In the genomic region with DNA sequence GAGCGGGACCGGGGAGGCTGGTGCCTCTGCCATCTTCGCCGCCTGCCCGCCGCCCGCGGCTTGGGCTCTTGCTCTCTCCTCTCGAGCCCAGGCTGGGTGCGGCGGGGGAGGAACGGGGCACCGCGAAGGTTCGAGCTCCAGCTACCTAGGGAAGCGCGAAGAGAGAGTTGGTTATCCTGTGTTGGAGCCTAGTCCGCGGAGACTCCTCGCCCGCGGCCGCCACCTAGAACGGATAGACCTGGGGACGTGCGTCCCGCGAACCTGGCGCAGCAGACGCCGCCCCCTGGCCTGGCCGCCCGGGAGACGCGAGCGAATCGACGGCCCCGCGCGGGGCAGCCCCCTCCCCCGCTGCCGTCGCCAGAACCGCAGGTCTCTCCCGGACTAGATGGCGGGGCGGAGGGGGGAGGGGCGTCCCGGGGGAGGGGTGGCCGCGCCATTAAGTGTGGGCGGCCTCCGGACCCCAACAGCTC, we compare ENCODE assay signal across 8 mouse cellular contexts. TPM values are rescaled to one million over a fixed set of nuclear protein-coding genes. Genes with fewer than 3 reads are reported as not detected.
DNase-seq lines count a peak whose midpoint lies in the region; ATAC-seq and TF ChIP-seq lines count a peak whose summit lies in the region.

No protein-coding gene starts in this region.

- no peaks in the 10 kb centered on the region for H3K27me3 ChIP-seq in heart, adult 2 months (ENCODE audit: control insufficient read depth, insufficient read depth, low read length)
- H3K27me3 ChIP-seq in heart, embryonic 11.5 days (ENCODE audit: control insufficient read depth, insufficient read depth, low read length) = no peaks in the 10 kb centered on the region
- no peaks in the 10 kb centered on the region for H3K27me3 ChIP-seq in kidney, postnatal 0 days (ENCODE audit: insufficient read depth, low read length)
- H3K27me3 ChIP-seq in liver, embryonic 16.5 days (ENCODE audit: control insufficient read depth, insufficient read depth, low read depth, low read length) = no peaks in the 10 kb centered on the region
- peaks cover 3% of the 10 kb centered on the region; the same call in 1 of the 2 replicates for H3K27me3 ChIP-seq in neural tube, embryonic 15.5 days (replicated peaks)

- peak overlapping the region; percentile 100 for H3K27ac ChIP-seq in heart, adult 2 months
- H3K27ac ChIP-seq in heart, embryonic 11.5 days (ENCODE audit: low read depth, low read length) = peak overlapping the region; percentile 88
- peak overlapping the region; percentile 99 for H3K27ac ChIP-seq in kidney, postnatal 0 days
- H3K27ac ChIP-seq in liver, embryonic 16.5 days (ENCODE audit: low read length) = peak overlapping the region; percentile 96
- H3K27ac ChIP-seq in neural tube, embryonic 15.5 days (replicated peaks) = peak overlapping the region; percentile 100

- peak overlapping the region; percentile 90 for H3K4me3 ChIP-seq in heart, adult 2 months
- H3K4me3 ChIP-seq in heart, embryonic 11.5 days (ENCODE audit: low read depth, low read length) = peak overlapping the region; percentile 59
- H3K4me3 ChIP-seq in kidney, postnatal 0 days (replicated peaks; ENCODE audit: low read depth, low read length) = peak overlapping the region; percentile 91
- H3K4me3 ChIP-seq in liver, embryonic 16.5 days (ENCODE audit: low read depth, low read length) = peak overlapping the region; percentile 100
- peak overlapping the region; percentile 93 for H3K4me3 ChIP-seq in neural tube, embryonic 15.5 days (replicated peaks)

- peak; percentile 72 to 73 for DNase-seq in heart, adult 2 months
- no peak for DNase-seq in heart, postnatal 25 days (ENCODE audit: low spot score)
- DNase-seq in cerebellum, postnatal 36 days = peak; percentile 58 to 60
- peak; percentile 58 for DNase-seq in kidney, postnatal 0 days (ENCODE audit: low spot score)
- peak; percentile 71 for DNase-seq in thymus, postnatal 25 days

- H3K4me1 ChIP-seq in heart, adult 2 months (ENCODE audit: control insufficient read depth, insufficient read depth, low read length) = peaks cover 12% of the 10 kb centered on the region
- H3K4me1 ChIP-seq in heart, embryonic 11.5 days (ENCODE audit: control insufficient read depth, insufficient read depth, low read length) = peaks cover 36% of the 10 kb centered on the region
- peaks cover 33% of the 10 kb centered on the region for H3K4me1 ChIP-seq in kidney, postnatal 0 days (replicated peaks; ENCODE audit: insufficient read depth, low read length)
- peaks cover 40% of the 10 kb centered on the region for H3K4me1 ChIP-seq in liver, embryonic 16.5 days (ENCODE audit: control insufficient read depth, low read depth, low read length)
- peaks cover 41% of the 10 kb centered on the region for H3K4me1 ChIP-seq in neural tube, embryonic 15.5 days

- under 1% methylated on average over 43 of the region's 54 CpGs for WGBS in heart, adult 2 months
- WGBS in heart, embryonic 11.5 days (ENCODE audit: insufficient replicate concordance) = under 1% methylated on average over 51 of the region's 54 CpGs
- under 1% methylated on average over 51 of the region's 54 CpGs for WGBS in kidney, postnatal 0 days
- 0% methylated on average over 38 of the region's 54 CpGs for WGBS in liver, embryonic 16.5 days (ENCODE audit: insufficient replicate concordance)
- under 1% methylated on average over 48 of the region's 54 CpGs for WGBS in neural tube, embryonic 15.5 days

- no peak for TF ChIP-seq EP300 in heart, adult 2 months (IDR thresholded peaks at IDR 0.05; ENCODE audit: insufficient read depth, low read depth, low read length)

- TF ChIP-seq POLR2A in heart, adult 2 months (IDR thresholded peaks at IDR 0.05; ENCODE audit: insufficient read depth, low read depth, low read length) = no peak

- peak overlapping the region; percentile 96 for H3K4me2 ChIP-seq in heart, embryonic 11.5 days
- H3K4me2 ChIP-seq in kidney, postnatal 0 days (ENCODE audit: low read length) = peak overlapping the region; percentile 99
- H3K4me2 ChIP-seq in liver, embryonic 16.5 days (ENCODE audit: low read depth, low read length) = peak overlapping the region; percentile 100
- peak overlapping the region; percentile 98 for H3K4me2 ChIP-seq in neural tube, embryonic 15.5 days

- peaks cover 27% of the 10 kb centered on the region for H3K36me3 ChIP-seq in heart, adult 2 months (ENCODE audit: control insufficient read depth, insufficient read depth, low read length)
- no peaks in the 10 kb centered on the region for H3K36me3 ChIP-seq in heart, embryonic 11.5 days (ENCODE audit: control insufficient read depth, insufficient read depth, low read length)
- 0 out of 2 replicates have a peak, but pooled peaks cover 5% of the 10 kb centered on the region for H3K36me3 ChIP-seq in kidney, postnatal 0 days (ENCODE audit: insufficient read depth, low read length)
- H3K36me3 ChIP-seq in liver, embryonic 16.5 days (ENCODE audit: control insufficient read depth, insufficient read depth) = peaks cover 24% of the 10 kb centered on the region
- no peaks in the 10 kb centered on the region for H3K36me3 ChIP-seq in neural tube, embryonic 15.5 days

- no peak for TF ChIP-seq CTCF in heart, adult 2 months (IDR thresholded peaks at IDR 0.05)
- TF ChIP-seq CTCF in kidney, postnatal 0 days (IDR thresholded peaks at IDR 0.05; ENCODE audit: low read depth) = 0 out of 2 replicates have a peak, but pooled peaks have one; percentile 1

- H3K79me2 ChIP-seq in heart, adult 2 months (replicated peaks; ENCODE audit: control insufficient read depth, insufficient read depth, low read length) = peaks cover 4% of the 10 kb centered on the region; the same call in 1 of the 2 replicates

- no peak for ATAC-seq in heart, embryonic 11.5 days (replicated peaks; ENCODE audit: insufficient number of reproducible peaks, low FRiP score, low TSS enrichment)
- no peak for ATAC-seq in kidney, postnatal 0 days (replicated peaks; ENCODE audit: low FRiP score, low read depth)
- ATAC-seq in liver, embryonic 16.5 days (ENCODE audit: low read depth) = no peak
- ATAC-seq in neural tube, embryonic 15.5 days (ENCODE audit: low FRiP score) = no peak

- H3K9ac ChIP-seq in heart, adult 2 months (ENCODE audit: low read depth, low read length) = peak overlapping the region; percentile 98
- H3K9ac ChIP-seq in heart, embryonic 11.5 days (ENCODE audit: low read depth, low read length) = peak overlapping the region; percentile 88
- peak overlapping the region; percentile 85 for H3K9ac ChIP-seq in kidney, postnatal 0 days (ENCODE audit: low read depth, low read length)
- peak overlapping the region; percentile 93 for H3K9ac ChIP-seq in liver, embryonic 16.5 days (ENCODE audit: low read depth, low read length)
- peak overlapping the region; percentile 79 for H3K9ac ChIP-seq in neural tube, embryonic 15.5 days (replicated peaks)

- intact Hi-C loops in heart, adult 2 months (cut with DNase I) = loop anchor here (2.0 to 5.0 kb wide), 5 partner anchors 71 to 463 kb away; no protein-coding TSS in a partner anchor
- intact Hi-C loops in heart, postnatal 25 days (cut with DNase I) = loop anchor here (5.0 kb wide), 5 partner anchors 183 to 443 kb away; no protein-coding TSS in a partner anchor

- H3K9me3 ChIP-seq in heart, embryonic 11.5 days (replicated peaks; ENCODE audit: control insufficient read depth, low read length) = no peaks in the 10 kb centered on the region
- no peaks in the 10 kb centered on the region for H3K9me3 ChIP-seq in kidney, postnatal 0 days (replicated peaks; ENCODE audit: low read length)
- H3K9me3 ChIP-seq in liver, embryonic 16.5 days (replicated peaks; ENCODE audit: control insufficient read depth, low read length) = no peaks in the 10 kb centered on the region
- H3K9me3 ChIP-seq in neural tube, embryonic 15.5 days (replicated peaks) = no peaks in the 10 kb centered on the region

RNA-seq across cellular contexts. Expression of gene Foxo3, which starts 1.1 kb away (rescaled TPM):
- 10 to 100 TPM; 72.5 to 89.5 TPM for total RNA-seq in heart, adult 2 months (2021)
- 26.7 and 32.7 TPM in 2 replicates for polyA plus RNA-seq in heart, adult 2 months (2012; rRNA removed)
- 10 to 100 TPM; 69.7 to 90.2 TPM for total RNA-seq in heart, postnatal 25 days (2021)
- 5.2 and 7.3 TPM in 2 replicates for polyA plus RNA-seq in heart, embryonic 11.5 days (2014; fragmentation: Nextera tagmentation; extraction: Ambion mirVana)
- 8.7 and 9.7 TPM in 2 replicates for polyA plus RNA-seq in kidney, postnatal 0 days (2015; fragmentation: Nextera tagmentation; extraction: Ambion mirVana)
- polyA plus RNA-seq in liver, embryonic 16.5 days (2015; fragmentation: Nextera tagmentation; extraction: Ambion mirVana) = 12.7 and 13.7 TPM in 2 replicates
- polyA plus RNA-seq in neural tube, embryonic 15.5 days (2015; fragmentation: Nextera tagmentation; extraction: Ambion mirVana) = 4.6 and 6.2 TPM in 2 replicates
